Mouse (Mus musculus) liver, postnatal 0 days (tissue): Measurements from ENCODE around the gene Gm20815. TPM values are rescaled to one million over a fixed set of nuclear protein-coding genes. Genes with fewer than 3 reads are reported as not detected.
"Not testable (repeated sequence)": the region's sequence is repeated elsewhere in the genome, so short reads cannot be mapped to it uniquely, and the experiment has no call there.

Experiments
- ATAC-seq: fragments of 200-750 bp; cut with Nextera tagmentation; 2 replicates; pipeline ENCODE4 v1.8.0; 2017; ENCODE audit warnings: mild to moderate bottlenecking, moderate library complexity
- DNase-seq: peaks from one replicate; pipeline ENCODE4 v3.0.0-alpha.2; 2016
- H3K27ac ChIP-seq: fragments of 300-500 bp; sonication (generic); 2 replicates; pipeline ENCODE4 v1.5.1; 2014; ENCODE audit warnings: antibody characterized with exemption, moderate library complexity, mild to moderate bottlenecking, low read depth
- H3K27me3 ChIP-seq: fragments of 300-500 bp; sonication (generic); 2 replicates; pipeline ENCODE4 v1.6.1; 2014; ENCODE audit warnings: low read length, control low read depth, mixed read lengths; ENCODE audit not compliant: insufficient read depth
- H3K36me3 ChIP-seq: fragments of 300-500 bp; sonication (generic); replicated peaks from 2 replicates; pipeline ENCODE4 v1.6.1; 2014; ENCODE audit warnings: mild to moderate bottlenecking, control low read depth, low read length, moderate library complexity, mixed read lengths; ENCODE audit not compliant: insufficient read depth
- H3K4me1 ChIP-seq: fragments of 300-500 bp; sonication (generic); 2 replicates; pipeline ENCODE4 v1.6.1; 2014; ENCODE audit warnings: antibody characterized with exemption, mild to moderate bottlenecking, control low read depth; ENCODE audit not compliant: insufficient read depth
- H3K4me2 ChIP-seq: fragments of 300-500 bp; sonication (generic); 2 replicates; pipeline ENCODE4 v1.6.1; 2014; ENCODE audit warnings: low read depth, mild to moderate bottlenecking, low read length, moderate library complexity, mixed read lengths
- H3K4me3 ChIP-seq: fragments of 300-500 bp; sonication (generic); 2 replicates; pipeline ENCODE4 v1.5.1; 2014; ENCODE audit warnings: low read depth, low read length
- H3K9ac ChIP-seq: fragments of 300-500 bp; sonication (generic); replicated peaks from 2 replicates; pipeline ENCODE4 v1.6.1; 2014; ENCODE audit warnings: mild to moderate bottlenecking, moderate library complexity
- H3K9me3 ChIP-seq: fragments of 300-500 bp; sonication (generic); 2 replicates; pipeline ENCODE4 v1.6.1; 2016; ENCODE audit warnings: mild to moderate bottlenecking, control low read depth, low read length, mixed read lengths
- WGBS: fragments of 180-500 bp; shearing (Covaris S2); extraction: QIAGEN DNeasy Blood & Tissue Kit; methylation state at CpG from one replicate; pipeline ENCODE4 v1.1.7; 2014; ENCODE audit not compliant: insufficient replicate concordance; 5-methylcytosine and 5-hydroxymethylcytosine counted together
- polyA plus RNA-seq: library from polyadenylated mRNA; unstranded; fragments of >200 nt; fragmentation: Nextera tagmentation; extraction: Ambion mirVana; gene quantifications from 2 replicates; pipeline ENCODE4 v1.2.1, GENCODE M21; 2015

The Gm20815 gene
- polyA plus RNA-seq = not detected in 2 replicates

DNA sequence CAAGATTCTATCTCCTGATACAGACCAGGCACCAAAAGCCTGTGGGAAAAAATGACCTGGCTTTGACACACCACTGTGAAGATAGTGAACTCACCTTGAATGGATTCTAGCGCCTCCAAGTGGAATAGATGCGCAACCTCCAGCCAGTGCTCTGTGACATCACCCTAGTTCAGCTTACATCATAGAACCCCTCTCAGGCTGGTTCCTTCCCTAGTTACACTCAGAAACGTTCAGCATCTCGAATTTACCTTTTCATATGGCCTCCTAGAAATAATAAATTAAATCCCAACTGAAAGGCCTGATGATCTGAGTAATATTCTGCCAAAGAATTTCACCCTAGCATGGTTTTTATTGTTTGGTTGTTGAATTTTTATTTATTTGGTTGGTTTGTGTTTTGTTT lies at the start of gene Gm20815:
Gene Gm20815 (minus strand): TSS at position 101 of the 400 bp plus-strand sequence.
- H3K27me3 ChIP-seq, H3K4me3 ChIP-seq, H3K36me3 ChIP-seq, H3K27ac ChIP-seq, H3K9ac ChIP-seq, H3K4me1 ChIP-seq, DNase-seq, H3K4me2 ChIP-seq, H3K9me3 ChIP-seq, ATAC-seq: not testable (repeated sequence)
- no CpG with 5 or more reads among the region's 4 CpGs for WGBS
